28 mouse cellular contexts compared by ENCODE assay signal in genomic region chr9:14923625-14924024, GRCm38 (mm10). TPM values are rescaled to one million over a fixed set of nuclear protein-coding genes. Genes with fewer than 3 reads are reported as not detected.
"Had no signal": no experiment of that assay in that cellular context is flagged by ENCODE, and none has a peak within 500 bp of the region (broad histone marks: within the 10 kb centered on the region; RNA-seq: fewer than 3 reads in every experiment).

No protein-coding gene starts in this region.

- ATAC-seq: hindbrain, embryonic 16.5 days; intestine, embryonic 16.5 days had no signal

- H3K4me3 ChIP-seq: gastrocnemius, adult 2 months; heart, embryonic 12.5 days; hindbrain, embryonic 10.5 days; hindbrain, embryonic 12.5 days; kidney, embryonic 15.5 days; limb, embryonic 13.5 days; limb, embryonic 15.5 days had no signal

- H3K27ac ChIP-seq: gastrocnemius, adult 2 months; hindbrain, embryonic 10.5 days; hindbrain, embryonic 12.5 days; hindbrain, embryonic 14.5 days; kidney, embryonic 15.5 days; kidney, postnatal 0 days; limb, embryonic 13.5 days; limb, embryonic 15.5 days had no signal

- H3K27me3 ChIP-seq: heart, embryonic 12.5 days; hindbrain, embryonic 12.5 days; kidney, embryonic 15.5 days; limb, embryonic 13.5 days; limb, embryonic 15.5 days had no signal

- DNase-seq: gastrocnemius, adult 2 months; gastrocnemius, postnatal 10 days; gastrocnemius, postnatal 25 days; heart, adult 18-20 months; heart, postnatal 10 days; heart, postnatal 4 days; kidney, adult 11 months; kidney, adult 2 months; kidney, adult 9 months; kidney, postnatal 14 days; kidney, postnatal 36 days; layer of hippocampus, adult 9-11 months; layer of hippocampus, postnatal 36 days; left cerebral cortex, postnatal 4 days had no signal

- H3K36me3 ChIP-seq: heart, embryonic 12.5 days; hindbrain, embryonic 10.5 days; hindbrain, embryonic 12.5 days; kidney, embryonic 15.5 days; limb, embryonic 13.5 days; limb, embryonic 15.5 days had no signal

- H3K9me3 ChIP-seq: heart, embryonic 12.5 days; hindbrain, embryonic 10.5 days; hindbrain, embryonic 12.5 days; kidney, embryonic 15.5 days; limb, embryonic 13.5 days; limb, embryonic 15.5 days had no signal

- H3K4me2 ChIP-seq: heart, embryonic 12.5 days; hindbrain, embryonic 12.5 days; hindbrain, embryonic 14.5 days; kidney, embryonic 15.5 days; limb, embryonic 13.5 days; limb, embryonic 15.5 days had no signal

- H3K9ac ChIP-seq: heart, embryonic 12.5 days; hindbrain, embryonic 12.5 days; hindbrain, embryonic 14.5 days; kidney, embryonic 15.5 days; limb, embryonic 13.5 days; limb, embryonic 15.5 days had no signal

- H3K4me1 ChIP-seq: heart, embryonic 12.5 days; hindbrain, embryonic 12.5 days; limb, embryonic 13.5 days; limb, embryonic 15.5 days had no signal

RNA-seq across cellular contexts. Expression of gene Izumo1r, which starts 19.9 kb away (rescaled TPM):
- polyA plus RNA-seq: frontal cortex, adult 2 months; heart, embryonic 12.5 days; heart, embryonic 14.5 days; hindbrain, embryonic 10.5 days; hindbrain, embryonic 12.5 days; hindbrain, embryonic 14.5 days; hindbrain, embryonic 16.5 days; intestine, embryonic 14.5 days; intestine, embryonic 16.5 days; limb, embryonic 11.5 days had no signal
